Comparison of ENCODE assay signal across 31 mouse cellular contexts in the genomic region with DNA sequence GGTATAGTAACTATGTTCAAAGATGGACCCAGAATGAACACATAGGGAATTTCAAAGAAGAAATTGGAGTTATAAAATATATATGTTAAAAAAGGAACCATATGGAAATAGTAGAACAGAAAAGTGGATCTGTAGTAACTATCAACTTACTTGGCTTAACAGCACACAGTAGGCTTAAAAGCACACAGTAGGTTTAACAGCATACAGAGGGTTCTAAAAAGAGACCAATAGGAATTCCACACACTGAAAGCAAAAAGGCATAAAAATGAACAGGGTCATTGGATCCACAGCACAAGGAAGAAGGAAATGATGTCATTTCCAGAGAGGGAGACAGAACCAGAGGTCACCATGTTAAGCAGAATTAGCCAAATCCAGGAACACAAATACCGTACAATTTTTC. TPM values are rescaled to one million over a fixed set of nuclear protein-coding genes. Genes with fewer than 3 reads are reported as not detected.
"Had no signal": no experiment of that assay in that cellular context is flagged by ENCODE, and none has a peak within 500 bp of the region (broad histone marks: within the 10 kb centered on the region; RNA-seq: fewer than 3 reads in every experiment).

No protein-coding gene starts in this region.

- H3K4me1 ChIP-seq: limb, embryonic 10.5 days; limb, embryonic 12.5 days; limb, embryonic 15.5 days; liver, embryonic 12.5 days; liver, embryonic 13.5 days; liver, embryonic 15.5 days; lung, embryonic 15.5 days had no signal

- DNase-seq: left cerebral cortex, postnatal 4 days; liver; liver, embryonic 13.5 days; liver, postnatal 0 days; lung, adult 18-20 months; lung, adult 2 months; lung, embryonic 14.5 days; lung, postnatal 10 days; lung, postnatal 14 days; lung, postnatal 36 days; lung, postnatal 4 days; midbrain, embryonic 14.5 days had no signal

- H3K27me3 ChIP-seq: limb, embryonic 12.5 days; limb, embryonic 13.5 days; limb, embryonic 15.5 days; liver, embryonic 12.5 days; liver, embryonic 13.5 days; liver, embryonic 15.5 days; lung, embryonic 15.5 days; megakaryocyte, embryonic 14.5 days; midbrain, embryonic 12.5 days; midbrain, embryonic 13.5 days; midbrain, embryonic 15.5 days had no signal

- H3K9ac ChIP-seq: limb, embryonic 12.5 days; limb, embryonic 13.5 days; limb, embryonic 15.5 days; liver, embryonic 12.5 days; liver, embryonic 13.5 days; liver, embryonic 14.5 days; liver, embryonic 15.5 days; liver, postnatal 0 days; lung, embryonic 14.5 days; lung, embryonic 15.5 days; midbrain, embryonic 12.5 days; midbrain, embryonic 13.5 days; midbrain, embryonic 15.5 days had no signal

- H3K27ac ChIP-seq: limb, embryonic 10.5 days; limb, embryonic 12.5 days; limb, embryonic 13.5 days; limb, embryonic 15.5 days; liver, embryonic 12.5 days; liver, embryonic 13.5 days; liver, embryonic 14.5 days; liver, embryonic 15.5 days; lung, embryonic 15.5 days; macrophage; midbrain, embryonic 12.5 days; midbrain, embryonic 13.5 days; midbrain, embryonic 15.5 days had no signal

- H3K36me3 ChIP-seq: limb, embryonic 10.5 days; limb, embryonic 12.5 days; limb, embryonic 13.5 days; limb, embryonic 15.5 days; liver, embryonic 12.5 days; liver, embryonic 13.5 days; liver, embryonic 15.5 days; lung, embryonic 15.5 days; midbrain, embryonic 12.5 days; midbrain, embryonic 13.5 days; midbrain, embryonic 15.5 days had no signal

- H3K4me3 ChIP-seq: limb, embryonic 10.5 days; limb, embryonic 12.5 days; limb, embryonic 13.5 days; limb, embryonic 15.5 days; liver, embryonic 12.5 days; liver, embryonic 13.5 days; liver, embryonic 15.5 days; lung, embryonic 15.5 days; megakaryocyte, embryonic 14.5 days; midbrain, embryonic 12.5 days; midbrain, embryonic 13.5 days; midbrain, embryonic 15.5 days; myocyte had no signal

- H3K9me3 ChIP-seq: limb, embryonic 10.5 days; limb, embryonic 12.5 days; limb, embryonic 13.5 days; limb, embryonic 15.5 days; liver, embryonic 12.5 days; liver, embryonic 13.5 days; liver, embryonic 15.5 days; lung, embryonic 15.5 days; midbrain, embryonic 12.5 days; midbrain, embryonic 13.5 days; midbrain, embryonic 15.5 days had no signal

- H3K4me2 ChIP-seq: limb, embryonic 12.5 days; limb, embryonic 13.5 days; limb, embryonic 15.5 days; liver, embryonic 11.5 days; liver, embryonic 12.5 days; liver, embryonic 13.5 days; liver, embryonic 15.5 days; lung, embryonic 14.5 days; lung, embryonic 15.5 days; midbrain, embryonic 11.5 days; midbrain, embryonic 12.5 days; midbrain, embryonic 13.5 days; midbrain, embryonic 15.5 days had no signal

RNA-seq across cellular contexts. Expression of a gene that starts 24.6 kb away (rescaled TPM):
- total RNA-seq: liver, adult 2 months; megakaryocyte-erythroid progenitor cell, adult 5-6 weeks; monocyte, adult 5-6 weeks had no signal
- polyA plus RNA-seq: liver, adult 2 months; myocyte had no signal
